Mouse (Mus musculus) lung, embryonic 14.5 days (tissue): ENCODE measurements around the gene Foxd4. TPM values are rescaled to one million over a fixed set of nuclear protein-coding genes. Genes with fewer than 3 reads are reported as not detected.

Experiments
- ATAC-seq: fragments of 200-750 bp; cut with Nextera tagmentation; 2 replicates; pipeline ENCODE4 v1.8.0; 2017; ENCODE audit warnings: mild to moderate bottlenecking, moderate TSS enrichment, moderate library complexity; ENCODE audit not compliant: insufficient read depth
- DNase-seq: peaks from one replicate; pipeline ENCODE4 v3.0.0-alpha.2; 2015
- H3K27ac ChIP-seq: fragments of 300-500 bp; sonication (generic); 2 replicates; pipeline ENCODE4 v1.5.1; 2014; ENCODE audit warnings: low read depth, mild to moderate bottlenecking, moderate library complexity
- H3K27me3 ChIP-seq: fragments of 300-500 bp; sonication (generic); 2 replicates; pipeline ENCODE4 v1.6.1; 2014; ENCODE audit warnings: low read length, control low read depth; ENCODE audit not compliant: insufficient read depth
- H3K36me3 ChIP-seq: fragments of 300-500 bp; sonication (generic); 2 replicates; pipeline ENCODE4 v1.6.1; 2014; ENCODE audit warnings: control low read depth; ENCODE audit not compliant: insufficient read depth
- H3K4me1 ChIP-seq: fragments of 300-500 bp; sonication (generic); 2 replicates; pipeline ENCODE4 v1.6.1; 2014; ENCODE audit warnings: antibody characterized with exemption, control low read depth; ENCODE audit not compliant: insufficient read depth
- H3K4me2 ChIP-seq: fragments of 300-500 bp; sonication (generic); 2 replicates; pipeline ENCODE4 v1.6.1; 2014; ENCODE audit warnings: mild to moderate bottlenecking
- H3K4me3 ChIP-seq: fragments of 300-500 bp; sonication (generic); 2 replicates; pipeline ENCODE4 v1.5.1; 2014; ENCODE audit warnings: low read depth, low read length
- H3K9ac ChIP-seq: fragments of 300-500 bp; sonication (generic); 2 replicates; pipeline ENCODE4 v1.6.1; 2014
- H3K9me3 ChIP-seq: fragments of 300-500 bp; sonication (generic); 2 replicates; pipeline ENCODE4 v1.6.1; 2016; ENCODE audit warnings: low read depth, low read length, control low read depth
- CTCF ChIP-seq: IDR thresholded peaks from 2 replicates; pipeline ENCODE4 v1.5.1; 2016; ENCODE audit warnings: antibody characterized with exemption, low read depth
- WGBS: fragments of 180-500 bp; shearing (Covaris S2); extraction: QIAGEN DNeasy Blood & Tissue Kit; methylation state at CpG from one replicate; pipeline ENCODE4 v1.1.7; 2014; 5-methylcytosine and 5-hydroxymethylcytosine counted together
- polyA plus RNA-seq: library from polyadenylated mRNA; unstranded; fragments of >200 nt; fragmentation: Nextera tagmentation; extraction: Ambion mirVana; gene quantifications from 2 replicates; pipeline ENCODE4 v1.2.1, GENCODE M21; 2014

The Foxd4 gene
- polyA plus RNA-seq, 1 experiment from 2014 or later = not detected

GRCm38 (mm10) chr19:24902821-24903220 is 1.8 kb upstream of the Foxd4 start:
- no peak for DNase-seq
- H3K36me3 ChIP-seq = no peaks in the 10 kb centered on the region
- H3K4me3 ChIP-seq = no peak overlapping the region
- H3K9me3 ChIP-seq = no peaks in the 10 kb centered on the region
- no peak overlapping the region for H3K27ac ChIP-seq
- peaks cover 59% of the 10 kb centered on the region for H3K27me3 ChIP-seq
- WGBS = 47% methylated on average over 2 of the region's 2 CpGs
- ATAC-seq = no peak
- TF ChIP-seq CTCF = no peak
- no peak overlapping the region for H3K4me2 ChIP-seq
- no peak overlapping the region for H3K9ac ChIP-seq
- H3K4me1 ChIP-seq = no peaks in the 10 kb centered on the region

- 4% methylated on average over 2 of the region's 2 CpGs for WGBS
- H3K27me3 ChIP-seq = peaks cover 65% of the 10 kb centered on the region
- no peak overlapping the region for H3K9ac ChIP-seq
- H3K36me3 ChIP-seq = no peaks in the 10 kb centered on the region
- DNase-seq = no peak
- no peaks in the 10 kb centered on the region for H3K9me3 ChIP-seq
- no peak overlapping the region for H3K27ac ChIP-seq
- H3K4me2 ChIP-seq = no peak overlapping the region
- no peak overlapping the region for H3K4me3 ChIP-seq
- TF ChIP-seq CTCF = no peak
- H3K4me1 ChIP-seq = no peaks in the 10 kb centered on the region
- no peak for ATAC-seq
These were observed 1.3 kb upstream of the Foxd4 start for GRCm38 (mm10) chr19:24902256-24902655.

- ATAC-seq (no peak), DNase-seq (no peak)
- H3K4me2 ChIP-seq = no peak overlapping the region
- H3K36me3 ChIP-seq = no peaks in the 10 kb centered on the region
- peaks cover 71% of the 10 kb centered on the region for H3K27me3 ChIP-seq
- no peaks in the 10 kb centered on the region for H3K4me1 ChIP-seq
- H3K9ac ChIP-seq = no peak overlapping the region
- H3K27ac ChIP-seq = no peak overlapping the region
- TF ChIP-seq CTCF = no peak
- no peak overlapping the region for H3K4me3 ChIP-seq
- H3K9me3 ChIP-seq = no peaks in the 10 kb centered on the region
- WGBS = 13% methylated on average over 3 of the region's 3 CpGs
These were observed 669 bp upstream of the Foxd4 start for GRCm38 (mm10) chr19:24901666-24902065.

GRCm38 (mm10) chr19:24899578-24900544 is 1.1 kb downstream of the Foxd4 start:
- H3K9me3 ChIP-seq = no peaks in the 10 kb centered on the region
- no peaks in the 10 kb centered on the region for H3K4me1 ChIP-seq
- no peaks in the 10 kb centered on the region for H3K36me3 ChIP-seq
- DNase-seq (peak; percentile 39), ATAC-seq (peak; percentile 17; the same call in 1 of the 2 replicates)
- no peak overlapping the region for H3K9ac ChIP-seq
- WGBS = under 1% methylated on average over 84 of the region's 84 CpGs
- peaks cover 85% of the 10 kb centered on the region for H3K27me3 ChIP-seq
- H3K4me3 ChIP-seq = peak overlapping the region; percentile 39
- no peak overlapping the region for H3K27ac ChIP-seq
- peak overlapping the region; percentile 65 for H3K4me2 ChIP-seq
- no peak for TF ChIP-seq CTCF

- Histone ChIP-seq H3K4me2 (peak overlapping the region; percentile 65), H3K4me1 (no peaks in the 10 kb centered on the region), H3K9ac (no peak overlapping the region), H3K36me3 (no peaks in the 10 kb centered on the region), H3K27ac (no peak overlapping the region), H3K4me3 (peak overlapping the region; percentile 39; the same call in 1 of the 2 replicates), H3K9me3 (no peaks in the 10 kb centered on the region), H3K27me3 (peaks cover 79% of the 10 kb centered on the region)
- TF ChIP-seq CTCF = no peak
- no peak for ATAC-seq
- 5% methylated on average over 34 of the region's 34 CpGs for WGBS
- peak; percentile 41 for DNase-seq
These were observed 2.0 kb downstream of the Foxd4 start for GRCm38 (mm10) chr19:24898737-24899577.

- DNase-seq (peak; percentile 45), ATAC-seq (no peak)
- no peak overlapping the region for H3K4me3 ChIP-seq
These were observed 2.9 kb downstream of the Foxd4 start for GRCm38 (mm10) chr19:24897896-24898736.

More at GRCm38 (mm10) chr19:24897896-24898736, 2.9 kb downstream of the Foxd4 start:
- Histone ChIP-seq H3K9me3 (no peaks in the 10 kb centered on the region), H3K4me2 (no peak overlapping the region), H3K27ac (no peak overlapping the region), H3K9ac (no peak overlapping the region), H3K36me3 (no peaks in the 10 kb centered on the region), H3K4me1 (no peaks in the 10 kb centered on the region), H3K27me3 (peaks cover 85% of the 10 kb centered on the region)
- 2% methylated on average over 20 of the region's 20 CpGs for WGBS
- no peak for TF ChIP-seq CTCF
